Mouse (Mus musculus) embryonic fibroblast, embryonic 13.5 days (primary cell): ENCODE measurements around the gene Adamts14. TPM values are rescaled to one million over a fixed set of nuclear protein-coding genes. Genes with fewer than 3 reads are reported as not detected.
A peak's percentile ranks its signal among the peaks of the same experiment; 100 is the strongest.

Source experiments
- H3K27ac ChIP-seq: 2 replicates; pipeline ENCODE4 v1.5.1; 2012; ENCODE audit warnings: low read length, control low read depth, inconsistent platforms; ENCODE audit not compliant: insufficient read depth
- H3K4me1 ChIP-seq: 2 replicates; pipeline ENCODE4 v1.6.1; 2011; ENCODE audit warnings: low read length; ENCODE audit not compliant: control insufficient read depth, insufficient read depth
- H3K4me3 ChIP-seq: 2 replicates; pipeline ENCODE4 v1.5.1; 2011; ENCODE audit warnings: mild to moderate bottlenecking, control low read depth, low read length; ENCODE audit not compliant: insufficient read depth
- CTCF ChIP-seq: IDR thresholded peaks from 2 replicates; pipeline ENCODE4 v1.5.1; 2011; ENCODE audit warnings: mild to moderate bottlenecking, control low read depth, low read length, moderate library complexity, borderline replicate concordance; ENCODE audit not compliant: insufficient read depth
- POLR2A ChIP-seq: IDR thresholded peaks from 2 replicates; pipeline ENCODE4 v1.6.1; 2011; ENCODE audit warnings: low read depth, mild to moderate bottlenecking, control low read depth, low read length, moderate library complexity
- polyA plus RNA-seq: library from polyadenylated mRNA; stranded (reverse); fragments of >200 nt; gene quantifications from 2 replicates; pipeline ENCODE4 v1.2.4, GENCODE M21; 2011; ENCODE audit warnings: low read depth; ENCODE audit not compliant: missing spikeins, insufficient read length

The Adamts14 gene
- polyA plus RNA-seq, 1 experiment: 8.1 TPM

- H3K27ac ChIP-seq: no peak overlapping the region
- TF ChIP-seq CTCF: no peak
- TF ChIP-seq POLR2A: no peak
- H3K4me3 ChIP-seq: no peak overlapping the region
- no peaks in the 10 kb centered on the region for H3K4me1 ChIP-seq
Measured at GRCm38 (mm10) chr10:61195718-61196291, 77.4 kb downstream of the Adamts14 start.

GRCm38 (mm10) chr10:61195216-61195615 is 78.0 kb downstream of the Adamts14 start:
- Histone ChIP-seq H3K4me1 (no peaks in the 10 kb centered on the region), H3K27ac (no peak overlapping the region), H3K4me3 (no peak overlapping the region)
- no peak for TF ChIP-seq CTCF
- TF ChIP-seq POLR2A: no peak

GRCm38 (mm10) chr10:61194611-61195010 is 78.6 kb downstream of the Adamts14 start:
- Histone ChIP-seq H3K4me1 (no peaks in the 10 kb centered on the region), H3K27ac (no peak overlapping the region), H3K4me3 (no peak overlapping the region)
- TF ChIP-seq POLR2A: no peak
- no peak for TF ChIP-seq CTCF

- H3K4me1 ChIP-seq: no peaks in the 10 kb centered on the region
- H3K27ac ChIP-seq: no peak overlapping the region
- no peak overlapping the region for H3K4me3 ChIP-seq
- TF ChIP-seq CTCF (no peak), POLR2A (no peak)
Measured at GRCm38 (mm10) chr10:61188010-61188409, 85.2 kb downstream of the Adamts14 start.

- H3K4me1 ChIP-seq: no peaks in the 10 kb centered on the region
- H3K27ac ChIP-seq: no peak overlapping the region
- TF ChIP-seq CTCF (no peak), POLR2A (no peak)
- no peak overlapping the region for H3K4me3 ChIP-seq
Measured at GRCm38 (mm10) chr10:61187001-61187400, 86.2 kb downstream of the Adamts14 start.

- Histone ChIP-seq H3K27ac (no peak overlapping the region), H3K4me3 (no peak overlapping the region), H3K4me1 (no peaks in the 10 kb centered on the region)
- no peak for TF ChIP-seq CTCF
- no peak for TF ChIP-seq POLR2A
Measured at GRCm38 (mm10) chr10:61179927-61180326, 93.3 kb downstream of the Adamts14 start.

- no peak for TF ChIP-seq POLR2A
- no peak for TF ChIP-seq CTCF
- Histone ChIP-seq H3K27ac (no peak overlapping the region), H3K4me1 (no peaks in the 10 kb centered on the region), H3K4me3 (no peak overlapping the region)
Measured at GRCm38 (mm10) chr10:61178687-61179086, 94.6 kb downstream of the Adamts14 start.

GRCm38 (mm10) chr10:61177751-61178150 is 95.5 kb downstream of the Adamts14 start:
- H3K27ac ChIP-seq: no peak overlapping the region
- no peak overlapping the region for H3K4me3 ChIP-seq
- no peaks in the 10 kb centered on the region for H3K4me1 ChIP-seq
- no peak for TF ChIP-seq CTCF
- no peak for TF ChIP-seq POLR2A

GRCm38 (mm10) chr10:61176221-61176790 is 96.9 kb downstream of the Adamts14 start:
- Histone ChIP-seq H3K4me1 (no peaks in the 10 kb centered on the region), H3K27ac (no peak overlapping the region), H3K4me3 (no peak overlapping the region)
- TF ChIP-seq CTCF (no peak), POLR2A (no peak)

- Histone ChIP-seq H3K4me1 (no peaks in the 10 kb centered on the region), H3K4me3 (no peak overlapping the region), H3K27ac (no peak overlapping the region)
- TF ChIP-seq POLR2A (peak; percentile 47; the same call in 1 of the 2 replicates), CTCF (peak; percentile 48)
Measured at GRCm38 (mm10) chr10:61175442-61176204, 97.6 kb downstream of the Adamts14 start.
